Mouse (Mus musculus) neural tube, embryonic 11.5 days (tissue): ENCODE data around the gene Hnrnpul2. TPM values are rescaled to one million over a fixed set of nuclear protein-coding genes. Genes with fewer than 3 reads are reported as not detected.
A peak's percentile ranks its signal among the peaks of the same experiment; 100 is the strongest.

Experiments
- ATAC-seq: fragments of 200-750 bp; cut with Nextera tagmentation; 2 replicates; pipeline ENCODE4 v1.8.0; 2017; ENCODE audit warnings: moderate number of reproducible peaks, mild to moderate bottlenecking, moderate TSS enrichment, moderate library complexity; ENCODE audit not compliant: insufficient read depth, low FRiP score, low TSS enrichment
- DNase-seq: peaks from one replicate; pipeline ENCODE4 v3.0.0-alpha.2; 2015; ENCODE audit warnings: low spot score
- H3K27ac ChIP-seq: fragments of 300-500 bp; sonication (generic); 2 replicates; pipeline ENCODE4 v1.5.1; 2014; ENCODE audit warnings: low read depth, mild to moderate bottlenecking, low read length
- H3K27me3 ChIP-seq: fragments of 300-500 bp; sonication (generic); 2 replicates; pipeline ENCODE4 v1.6.1; 2014; ENCODE audit warnings: mild to moderate bottlenecking, low read length, mixed read lengths; ENCODE audit not compliant: control insufficient read depth, insufficient read depth
- H3K36me3 ChIP-seq: fragments of 300-500 bp; sonication (generic); 2 replicates; pipeline ENCODE4 v1.6.1; 2014; ENCODE audit warnings: mild to moderate bottlenecking, low read length, moderate library complexity, mixed read lengths; ENCODE audit not compliant: control insufficient read depth, insufficient read depth
- H3K4me1 ChIP-seq: fragments of 300-500 bp; sonication (generic); 2 replicates; pipeline ENCODE4 v1.6.1; 2014; ENCODE audit warnings: low read length, mixed read lengths; ENCODE audit not compliant: control insufficient read depth, insufficient read depth
- H3K4me2 ChIP-seq: fragments of 300-500 bp; sonication (generic); 2 replicates; pipeline ENCODE4 v1.6.1; 2014; ENCODE audit warnings: low read depth, mild to moderate bottlenecking, moderate library complexity
- H3K4me3 ChIP-seq: fragments of 300-500 bp; sonication (generic); 2 replicates; pipeline ENCODE4 v1.5.1; 2014; ENCODE audit warnings: low read depth, low read length
- H3K9ac ChIP-seq: fragments of 300-500 bp; sonication (generic); 2 replicates; pipeline ENCODE4 v1.6.1; 2014; ENCODE audit warnings: mild to moderate bottlenecking, low read length
- H3K9me3 ChIP-seq: fragments of 300-500 bp; sonication (generic); 2 replicates; pipeline ENCODE4 v1.6.1; 2016; ENCODE audit warnings: low read length; ENCODE audit not compliant: control insufficient read depth
- WGBS: fragments of 180-500 bp; shearing (Covaris S2); extraction: QIAGEN DNeasy Blood & Tissue Kit; methylation state at CpG from one replicate; pipeline ENCODE4 v1.1.7; 2014; 5-methylcytosine and 5-hydroxymethylcytosine counted together
- polyA plus RNA-seq: library from polyadenylated mRNA; unstranded; fragments of >200 nt; fragmentation: Nextera tagmentation; extraction: Ambion mirVana; gene quantifications from 2 replicates; pipeline ENCODE4 v1.2.1, GENCODE M21; 2014

Hnrnpul2 gene
- polyA plus RNA-seq, 1 experiment from 2014 or later, result 5.7 TPM

DNA sequence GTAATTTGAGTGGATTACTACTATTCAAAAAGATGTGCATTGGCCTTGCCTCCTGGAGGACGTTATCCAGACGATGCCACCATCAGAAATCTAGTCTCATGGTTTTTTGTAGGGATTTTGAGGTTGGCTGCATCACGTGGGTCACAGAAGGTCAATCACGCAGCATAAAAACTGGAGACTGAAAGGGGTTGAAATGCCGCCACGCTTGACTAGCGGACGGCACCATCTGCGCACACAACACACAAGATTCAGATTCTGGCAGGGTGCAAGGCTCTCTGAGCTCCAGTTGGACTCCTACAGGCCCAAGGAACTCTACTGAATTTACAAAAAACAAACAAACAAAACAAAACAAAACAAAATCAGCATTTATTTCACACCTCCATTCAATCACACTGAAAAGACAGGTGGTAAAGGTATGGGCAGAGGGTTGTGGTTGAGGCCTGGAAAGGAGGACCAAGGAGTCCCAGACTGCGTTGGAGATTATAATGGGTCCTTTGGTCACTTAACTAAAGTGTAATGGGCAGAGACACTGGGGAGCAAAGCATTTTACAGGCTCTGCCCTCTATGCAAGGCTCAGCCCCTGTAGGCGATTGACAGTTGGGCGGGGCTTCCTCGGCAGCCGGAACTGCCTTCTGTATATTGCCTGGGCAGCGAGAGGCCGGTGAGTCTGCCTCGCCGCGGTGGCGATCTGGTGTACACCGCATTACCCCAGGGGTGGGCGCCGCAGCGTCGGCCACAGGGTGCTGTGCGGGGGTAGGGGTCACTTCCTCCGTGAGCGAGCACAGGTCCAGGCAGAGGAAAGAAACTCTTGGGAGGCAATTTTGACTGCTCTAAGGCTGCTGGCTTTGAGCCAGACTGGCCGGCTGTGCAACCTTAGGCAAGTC is 20.3 kb downstream of the Hnrnpul2 start:
- peak; percentile 36 for ATAC-seq
- Histone ChIP-seq H3K4me3 (peak overlapping the region; percentile 44), H3K4me1 (peaks cover 12% of the 10 kb centered on the region), H3K9ac (peak overlapping the region; percentile 58), H3K36me3 (no peaks in the 10 kb centered on the region), H3K4me2 (peak overlapping the region; percentile 65), H3K27me3 (no peaks in the 10 kb centered on the region), H3K9me3 (no peaks in the 10 kb centered on the region), H3K27ac (0 out of 2 replicates have a peak overlapping the region, but pooled peaks have one; percentile 90)
- 20% methylated on average over 29 of the region's 29 CpGs for WGBS
- peak; percentile 65 for DNase-seq

DNA sequence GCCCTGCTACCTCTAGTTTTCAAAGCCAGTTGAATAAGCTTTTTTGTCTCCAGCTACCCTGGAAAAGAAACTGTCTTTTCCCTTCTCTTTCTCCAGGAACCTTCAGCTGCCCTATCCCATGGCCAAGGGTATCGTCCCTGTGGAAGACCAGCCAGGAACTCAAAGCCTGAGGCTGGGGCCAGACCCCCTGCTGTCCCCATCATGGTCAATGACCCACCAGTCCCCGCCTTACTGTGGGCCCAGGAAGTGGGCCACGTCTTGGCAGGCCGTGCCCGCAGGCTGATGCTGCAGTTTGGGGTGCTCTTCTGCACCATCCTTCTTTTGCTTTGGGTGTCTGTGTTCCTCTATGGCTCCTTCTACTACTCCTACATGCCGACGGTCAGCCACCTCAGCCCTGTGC is 21.2 kb downstream of the Hnrnpul2 start:
- Histone ChIP-seq H3K4me1 (peaks cover 12% of the 10 kb centered on the region), H3K9ac (peak overlapping the region; percentile 58; the same call in 1 of the 2 replicates), H3K9me3 (no peaks in the 10 kb centered on the region), H3K27me3 (no peaks in the 10 kb centered on the region), H3K36me3 (no peaks in the 10 kb centered on the region), H3K4me2 (peak overlapping the region; percentile 65), H3K27ac (no peak overlapping the region), H3K4me3 (peak overlapping the region; percentile 44; the same call in 1 of the 2 replicates)
- ATAC-seq (no peak), DNase-seq (no peak)
- WGBS, result 84% methylated on average over 7 of the region's 7 CpGs

DNA sequence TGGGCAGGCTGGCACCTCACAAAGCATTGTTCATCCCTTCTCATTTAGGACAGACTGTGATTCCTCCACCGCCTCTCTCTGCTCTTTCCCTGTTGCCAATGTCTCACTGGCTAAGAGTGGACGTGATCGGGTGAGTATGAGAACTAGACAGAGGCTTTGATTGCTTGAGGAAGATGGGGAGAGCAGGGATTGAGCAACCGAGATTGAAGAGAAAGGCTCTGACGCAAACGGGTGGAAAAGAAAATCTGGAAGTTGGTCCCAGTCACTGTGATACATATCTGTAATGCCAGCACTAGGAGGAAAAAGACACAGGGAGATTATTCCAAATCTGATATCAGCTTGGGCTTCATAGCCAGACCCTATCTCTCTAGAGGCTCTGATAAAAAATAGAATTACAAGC is 23.2 kb downstream of the Hnrnpul2 start:
- no peak overlapping the region for H3K9ac ChIP-seq
- DNase-seq (no peak), ATAC-seq (no peak)
- no peaks in the 10 kb centered on the region for H3K9me3 ChIP-seq
- no peak overlapping the region for H3K27ac ChIP-seq
- peaks cover 5% of the 10 kb centered on the region for H3K36me3 ChIP-seq
- no peaks in the 10 kb centered on the region for H3K27me3 ChIP-seq
- no peak overlapping the region for H3K4me2 ChIP-seq
- WGBS, result 92% methylated on average over 6 of the region's 6 CpGs
- H3K4me1 ChIP-seq, result peaks cover 12% of the 10 kb centered on the region
- H3K4me3 ChIP-seq, result no peak overlapping the region

DNA sequence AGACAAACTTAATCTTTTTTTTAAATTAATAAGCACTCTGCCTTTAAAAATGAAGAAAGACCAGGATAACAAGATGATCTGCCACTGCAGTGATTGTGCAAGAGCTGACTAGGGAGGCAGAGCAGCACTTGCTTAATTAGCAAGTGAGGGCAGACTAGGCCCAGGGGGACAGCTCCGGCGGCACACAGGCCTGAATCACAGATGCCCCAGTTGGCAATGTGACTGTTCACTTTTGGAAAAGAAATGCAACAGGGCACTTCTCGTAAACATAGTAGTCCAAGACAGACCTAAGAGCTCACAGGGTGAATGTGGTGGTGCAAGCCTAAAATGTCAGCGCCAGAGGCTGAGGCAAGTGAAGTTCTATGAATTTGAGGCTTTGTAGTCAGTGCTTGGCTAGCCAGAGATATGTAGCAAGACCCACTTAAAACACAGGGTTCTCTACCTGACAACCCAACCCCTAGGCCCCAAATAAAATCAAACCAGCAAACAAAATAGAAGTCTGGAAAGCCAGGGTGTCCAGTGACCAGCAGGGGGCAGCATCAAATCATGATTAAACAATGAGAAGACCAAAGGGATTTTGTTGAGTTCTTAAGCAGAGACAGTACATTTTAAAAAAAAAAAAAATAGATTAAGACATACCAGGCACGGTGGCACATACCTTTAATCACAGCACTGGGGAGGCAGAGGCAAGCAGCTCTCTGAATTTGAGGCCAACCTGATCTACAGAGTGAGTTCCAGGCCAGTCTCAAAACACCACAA is 24.7 kb downstream of the Hnrnpul2 start:
- no peak for ATAC-seq
- WGBS, result 76% methylated on average over 5 of the region's 5 CpGs
- no peak overlapping the region for H3K4me2 ChIP-seq
- H3K27me3 ChIP-seq, result no peaks in the 10 kb centered on the region
- no peak overlapping the region for H3K27ac ChIP-seq
- no peaks in the 10 kb centered on the region for H3K9me3 ChIP-seq
- peaks cover 5% of the 10 kb centered on the region for H3K36me3 ChIP-seq
- DNase-seq, result peak; percentile 71
- no peak overlapping the region for H3K4me3 ChIP-seq
- peaks cover 6% of the 10 kb centered on the region; the same call in 1 of the 2 replicates for H3K4me1 ChIP-seq
- no peak overlapping the region for H3K9ac ChIP-seq

DNA sequence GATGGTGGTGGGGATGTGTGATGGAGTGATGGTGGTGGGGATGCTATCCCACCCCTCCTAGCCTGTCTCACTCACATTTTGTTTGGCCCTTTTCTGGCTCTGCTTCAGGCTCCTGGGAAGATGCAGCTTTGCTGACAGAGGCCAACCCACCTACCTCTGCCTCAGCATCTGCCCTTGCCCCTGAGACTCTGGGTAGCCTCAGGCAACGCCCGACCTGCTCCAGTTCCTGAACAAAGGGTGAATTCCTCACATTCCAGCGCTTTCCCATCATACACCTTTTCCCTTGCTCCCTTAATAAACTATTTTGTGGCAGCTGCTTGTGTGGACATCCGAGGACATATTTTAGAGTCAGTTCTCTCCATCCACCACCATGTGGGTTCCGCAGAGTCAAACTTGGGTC is 28.5 kb downstream of the Hnrnpul2 start:
- H3K27me3 ChIP-seq, result no peaks in the 10 kb centered on the region
- no peak overlapping the region for H3K9ac ChIP-seq
- ATAC-seq (no peak), DNase-seq (no peak)
- no peak overlapping the region for H3K4me3 ChIP-seq
- 75% methylated on average over 5 of the region's 5 CpGs for WGBS
- H3K27ac ChIP-seq, result no peak overlapping the region
- no peaks in the 10 kb centered on the region for H3K4me1 ChIP-seq
- no peak overlapping the region for H3K4me2 ChIP-seq
- H3K36me3 ChIP-seq, result peaks cover 5% of the 10 kb centered on the region
- no peaks in the 10 kb centered on the region for H3K9me3 ChIP-seq

DNA sequence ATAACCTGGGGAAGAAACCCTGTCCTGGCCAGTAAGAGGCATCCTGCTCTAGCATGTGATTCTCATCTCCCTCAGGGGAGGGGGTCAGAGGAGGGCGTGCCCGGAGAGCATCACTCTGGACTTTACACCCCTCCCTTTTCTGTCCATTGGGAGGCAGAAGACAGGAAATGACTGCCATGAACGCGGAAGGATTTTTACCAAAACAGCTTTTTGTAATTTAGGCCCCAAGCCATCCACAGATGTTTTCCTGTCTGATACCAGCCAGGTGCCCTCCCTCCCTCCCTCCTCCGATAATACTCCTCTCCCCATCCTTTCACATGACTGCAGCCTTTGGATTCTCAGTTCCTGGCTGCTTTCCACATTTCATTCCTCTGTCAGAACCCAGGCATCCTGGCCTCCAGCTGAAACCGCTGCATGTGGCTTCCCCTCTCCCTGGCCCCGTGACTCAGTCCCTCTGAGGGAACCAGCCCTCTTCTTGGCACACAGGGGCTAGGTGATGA is 30.6 kb downstream of the Hnrnpul2 start, which contains the start of gene Lrrn4cl:
Lrrn4cl (plus strand) TSS at position 367 of the 500 bp plus-strand sequence.
- peak within 1 kb of the TSS; percentile 32; the same call in 1 of the 2 replicates for H3K9ac ChIP-seq
- H3K27ac ChIP-seq, result no peak within 1 kb of the TSS
- WGBS, result 49% methylated on average over 7 of the region's 7 CpGs
- DNase-seq (peak; percentile 31), ATAC-seq (no peak)
- no peaks in the 10 kb centered on the region for H3K4me1 ChIP-seq
- H3K36me3 ChIP-seq, result peaks cover 5% of the 10 kb centered on the region
- H3K4me2 ChIP-seq, result no peak within 1 kb of the TSS
- no peak within 1 kb of the TSS for H3K4me3 ChIP-seq
- H3K27me3 ChIP-seq, result no peaks in the 10 kb centered on the region
- H3K9me3 ChIP-seq, result no peaks in the 10 kb centered on the region

DNA sequence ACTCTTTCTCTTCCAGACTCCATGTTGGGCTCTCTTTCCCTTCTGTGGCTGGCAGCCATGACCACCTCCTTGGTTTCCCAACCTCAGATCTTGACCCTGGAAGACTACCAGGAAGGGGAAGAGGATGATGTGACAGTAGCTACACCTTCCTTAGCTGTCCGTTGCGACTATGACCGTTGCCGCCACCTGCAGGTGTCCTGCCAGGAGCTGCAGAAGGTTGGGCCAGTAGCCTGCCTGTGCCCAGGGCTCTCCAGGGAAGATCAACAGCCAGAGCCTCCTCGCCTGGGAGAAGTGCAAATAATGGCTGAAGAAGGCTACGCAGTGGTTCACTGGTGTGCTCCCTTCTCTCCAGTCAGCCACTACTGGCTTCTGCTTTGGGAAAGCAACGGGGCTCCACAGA is 31.8 kb downstream of the Hnrnpul2 start:
- Histone ChIP-seq H3K4me2 (no peak overlapping the region), H3K9me3 (no peaks in the 10 kb centered on the region), H3K9ac (no peak overlapping the region), H3K27ac (no peak overlapping the region), H3K27me3 (no peaks in the 10 kb centered on the region), H3K36me3 (peaks cover 2% of the 10 kb centered on the region), H3K4me1 (no peaks in the 10 kb centered on the region), H3K4me3 (no peak overlapping the region)
- DNase-seq (no peak), ATAC-seq (no peak)
- 56% methylated on average over 7 of the region's 7 CpGs for WGBS

DNA sequence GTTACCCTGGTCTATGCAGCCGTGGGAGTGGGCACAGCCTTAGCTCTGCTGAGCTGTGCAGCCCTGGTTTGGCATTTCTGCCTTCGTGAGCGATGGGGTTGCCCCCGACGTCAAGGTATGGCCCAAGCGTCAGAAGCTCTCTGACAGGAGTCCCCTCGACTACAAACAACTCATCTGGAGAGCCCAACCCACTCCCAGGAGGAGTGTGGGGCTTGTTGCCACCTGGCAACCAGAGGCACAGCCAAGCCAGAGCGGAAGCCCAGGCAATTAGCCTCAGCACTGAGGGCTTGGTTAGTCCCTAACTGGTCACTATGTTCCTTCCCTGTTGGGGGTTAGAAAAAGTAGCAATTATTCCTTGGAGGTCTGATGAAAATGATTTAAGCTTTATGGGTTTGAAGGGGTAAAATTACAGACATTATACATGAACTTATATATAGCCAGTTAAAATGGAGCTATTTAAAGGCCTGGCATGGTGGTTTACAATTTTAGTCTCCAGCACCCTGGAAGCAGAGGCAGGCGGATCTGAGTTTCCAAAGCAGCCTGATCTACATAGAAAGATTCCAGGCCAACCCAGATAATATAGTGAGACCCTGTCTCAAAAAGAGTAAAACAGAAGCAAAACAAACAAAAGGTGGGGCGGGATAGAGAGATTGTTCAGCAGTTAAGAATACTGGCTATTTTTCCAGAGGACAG is 32.6 kb downstream of the Hnrnpul2 start:
- H3K4me1 ChIP-seq, result no peaks in the 10 kb centered on the region
- no peak overlapping the region for H3K9ac ChIP-seq
- no peak overlapping the region for H3K27ac ChIP-seq
- ATAC-seq, result no peak
- DNase-seq, result no peak
- no peak overlapping the region for H3K4me2 ChIP-seq
- no peaks in the 10 kb centered on the region for H3K9me3 ChIP-seq
- no peaks in the 10 kb centered on the region; the same call in 1 of the 2 replicates for H3K36me3 ChIP-seq
- no peak overlapping the region for H3K4me3 ChIP-seq
- WGBS, result 58% methylated on average over 10 of the region's 10 CpGs
- no peaks in the 10 kb centered on the region for H3K27me3 ChIP-seq
